Mouse (Mus musculus) ovary, postnatal 14 days (tissue): Measurements from ENCODE around the gene B230217C12Rik.
A peak's percentile ranks its signal among the peaks of the same experiment; 100 is the strongest.

Experiments used
- DNase-seq: peaks from one replicate; pipeline ENCODE4 v3.0.0; 2022; ENCODE audit warnings: low spot score

The B230217C12Rik gene

GRCm38 (mm10) chr11:97840539-97840954, at the start of gene B230217C12Rik:
Gene B230217C12Rik, plus strand, starts transcription at chr11:97840780.
- no peak for DNase-seq

GRCm38 (mm10) chr11:97793165-97793564, 47.4 kb upstream of the B230217C12Rik start:
- peak; percentile 52 for DNase-seq

DNA sequence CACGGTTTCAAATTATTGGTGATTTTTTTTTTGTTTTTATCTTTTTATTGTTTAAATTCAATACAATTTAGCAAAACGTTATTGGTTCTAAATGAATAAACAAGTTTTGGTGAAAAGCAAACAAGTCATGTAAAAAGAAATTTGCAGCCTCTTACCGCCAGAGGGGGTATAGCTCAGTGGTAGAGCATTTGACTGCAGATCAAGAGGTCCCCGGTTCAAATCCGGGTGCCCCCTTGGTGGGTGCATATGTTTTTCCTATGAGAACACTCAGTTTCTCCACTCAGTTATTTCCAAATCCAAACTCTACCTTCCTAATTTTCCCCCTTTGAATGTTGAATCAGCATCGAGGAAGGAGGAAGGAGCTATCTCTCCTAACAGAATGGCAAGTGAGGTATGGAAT, 43.7 kb upstream of the B230217C12Rik start:
- DNase-seq = peak; percentile 65

DNA sequence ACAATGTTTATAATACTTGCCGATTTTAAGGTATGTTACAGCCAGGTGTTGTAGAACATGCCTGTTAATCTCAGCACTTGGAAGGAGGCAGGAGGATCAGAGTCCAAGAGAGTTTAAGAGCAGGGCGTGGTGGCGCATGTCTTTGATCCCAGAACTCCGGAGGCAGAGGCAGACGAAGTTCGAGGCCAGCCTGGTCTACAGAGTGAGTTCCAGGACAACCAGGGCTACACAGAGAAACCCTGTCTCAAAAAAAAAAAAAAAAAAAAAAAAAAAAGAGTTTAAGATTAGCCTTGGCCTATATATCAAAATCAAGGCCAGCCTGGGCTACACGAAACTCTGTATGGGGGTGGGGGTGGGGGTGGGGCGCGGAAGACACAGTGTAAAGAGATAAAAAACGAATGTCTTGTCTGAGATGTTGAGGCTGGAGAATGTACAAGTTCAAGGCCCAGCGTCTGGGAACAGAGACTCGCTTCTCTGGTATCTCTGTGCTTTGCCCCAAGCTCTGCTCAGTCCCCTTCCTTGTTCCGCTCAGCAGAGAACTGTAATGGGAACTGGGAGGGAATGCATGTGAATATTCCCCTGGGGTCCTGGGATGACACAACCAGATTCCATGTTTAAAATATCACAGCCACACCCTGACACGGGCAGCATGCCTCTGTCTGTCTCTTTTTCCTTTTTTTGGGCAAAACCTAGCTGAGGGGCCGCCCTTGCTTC, 43.1 kb upstream of the B230217C12Rik start:
- DNase-seq = no peak

GRCm38 (mm10) chr11:97798083-97798435, 42.5 kb upstream of the B230217C12Rik start:
- DNase-seq = no peak

DNA sequence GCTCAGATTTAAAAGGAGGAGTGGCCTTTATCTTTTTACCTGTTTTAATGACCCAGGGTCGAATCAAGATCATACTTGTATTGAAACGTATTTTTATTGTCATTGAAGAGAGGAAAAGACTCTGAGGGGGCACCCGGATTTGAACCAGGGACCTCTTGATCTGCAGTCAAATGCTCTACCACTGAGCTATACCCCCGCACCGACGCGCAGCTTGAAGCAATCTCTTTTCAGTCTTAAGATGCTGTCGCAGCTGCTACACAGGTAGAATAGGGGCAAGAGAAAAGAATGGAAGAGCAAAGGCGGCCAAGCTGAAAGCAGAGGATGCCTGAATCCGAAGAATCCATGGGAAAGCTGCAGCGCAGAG, 41.8 kb upstream of the B230217C12Rik start, which contains the start of gene Lasp1:
Lasp1 (plus strand) TSS at position 219 of the 364 bp plus-strand sequence.
- peak; percentile 84 for DNase-seq

DNA sequence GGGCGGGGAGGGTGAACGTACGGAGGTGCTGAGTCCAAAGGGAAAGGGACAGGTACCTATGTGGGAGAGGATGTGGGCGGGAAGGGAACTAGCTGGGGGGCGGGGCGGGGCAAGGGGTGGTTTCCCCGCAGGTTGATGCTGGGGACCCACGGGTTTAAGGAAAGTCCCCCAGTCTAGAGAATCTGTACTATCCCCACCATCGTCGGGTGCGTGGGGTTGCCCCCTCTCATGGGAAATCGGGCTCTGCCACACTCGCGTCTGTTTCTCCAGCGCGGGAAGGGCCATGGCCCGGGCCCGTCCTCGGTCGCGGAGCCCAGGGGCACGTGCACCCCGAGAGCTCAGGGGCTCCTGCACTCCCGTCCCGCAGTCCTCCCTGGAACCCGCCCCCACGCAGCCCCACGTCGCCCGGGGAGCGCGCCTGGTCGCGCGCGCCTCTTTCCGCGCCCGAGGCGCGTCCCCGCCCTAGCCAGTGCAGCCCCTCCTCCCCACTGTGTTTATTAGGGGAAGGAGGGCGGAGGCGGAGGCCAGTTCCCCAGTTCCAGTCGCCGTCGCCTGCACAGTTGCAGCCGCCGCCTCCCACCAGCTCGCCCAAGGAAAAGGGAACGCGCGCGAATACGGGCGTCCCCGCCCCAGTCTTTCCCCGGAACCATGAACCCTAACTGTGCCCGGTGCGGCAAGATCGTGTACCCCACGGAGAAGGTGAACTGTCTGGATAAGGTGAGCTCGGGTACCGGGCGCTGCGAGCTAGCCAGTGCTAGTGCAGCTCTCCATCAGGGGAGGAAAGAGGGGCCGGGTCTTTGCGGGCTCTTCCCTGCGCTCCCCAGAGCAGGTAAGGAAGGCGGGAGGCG, 41.2 kb upstream of the B230217C12Rik start:
- peak; percentile 76 for DNase-seq

GRCm38 (mm10) chr11:97799994-97800690, 40.4 kb upstream of the B230217C12Rik start:
- peak; percentile 59 for DNase-seq

DNA sequence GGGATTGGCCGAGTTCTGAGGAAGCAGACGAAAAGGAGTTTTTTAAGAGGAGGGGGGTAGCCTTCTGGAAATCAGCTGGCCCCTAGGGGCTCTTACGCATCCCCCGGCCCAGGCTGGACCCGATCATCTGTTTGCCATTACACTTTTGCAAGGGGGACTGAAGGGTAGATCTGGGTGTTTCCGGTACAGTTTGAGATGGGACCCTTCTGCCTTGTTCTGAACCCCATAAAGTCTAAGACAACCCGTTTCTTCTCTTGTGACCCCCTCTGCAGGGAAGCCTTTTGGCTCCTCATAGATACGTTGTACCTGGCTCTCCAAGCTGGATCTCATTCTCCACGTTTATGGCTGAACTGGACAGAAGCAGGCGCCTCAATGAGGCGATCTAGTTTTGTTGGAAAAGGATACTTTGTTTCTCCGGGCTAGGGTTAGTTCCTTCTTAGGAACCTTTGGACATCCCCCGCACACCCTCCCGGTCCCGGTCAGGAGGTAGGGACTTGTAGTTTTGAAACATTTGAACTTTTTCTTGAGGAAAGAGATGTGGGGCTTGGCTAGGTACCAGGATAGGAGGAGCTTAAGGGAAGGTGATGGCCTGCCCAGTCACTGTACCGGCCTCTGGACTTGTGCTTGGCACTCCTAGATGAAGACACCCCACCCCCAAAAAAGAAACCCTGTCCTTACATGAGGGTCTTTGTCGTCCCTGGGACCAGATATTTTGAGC, 39.7 kb upstream of the B230217C12Rik start:
- no peak for DNase-seq

DNA sequence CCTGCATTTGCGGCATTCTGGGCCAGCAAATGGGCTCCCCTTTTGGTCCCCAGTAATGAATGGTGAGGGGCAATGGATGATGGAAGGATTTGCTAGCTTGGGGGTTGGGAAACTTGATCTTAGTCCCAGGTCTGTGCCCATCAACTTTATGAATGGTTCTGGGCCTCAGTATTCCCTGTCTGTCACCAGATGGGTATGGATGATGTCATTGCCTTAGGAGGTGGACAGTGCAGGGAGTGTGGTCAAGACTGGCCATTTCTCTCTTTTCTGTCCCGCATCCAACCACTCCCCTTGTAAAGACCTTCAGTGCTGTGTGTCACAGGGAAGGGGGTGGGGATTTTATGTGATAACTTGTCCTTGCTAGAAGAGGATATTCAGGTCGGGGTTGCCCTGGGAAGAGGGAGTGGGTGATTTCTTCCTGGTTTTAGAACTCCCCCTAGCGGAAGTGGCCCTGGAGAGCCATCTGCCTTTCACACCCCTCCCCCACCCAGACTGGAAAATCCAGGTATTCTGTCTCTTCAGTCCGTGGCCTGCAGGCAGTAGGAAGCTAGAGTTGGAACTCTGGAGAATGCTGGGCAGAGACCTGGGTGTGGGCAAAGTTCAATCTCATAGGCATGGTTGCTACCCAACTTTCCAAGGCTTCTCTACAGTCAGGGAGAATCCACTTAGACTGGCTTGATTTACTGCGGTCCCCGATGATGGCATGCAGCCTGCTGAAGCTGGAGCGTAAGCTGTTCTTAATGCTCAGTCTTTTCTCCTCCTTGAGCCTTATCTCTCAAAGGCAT, 39.0 kb upstream of the B230217C12Rik start:
- no peak for DNase-seq

DNA sequence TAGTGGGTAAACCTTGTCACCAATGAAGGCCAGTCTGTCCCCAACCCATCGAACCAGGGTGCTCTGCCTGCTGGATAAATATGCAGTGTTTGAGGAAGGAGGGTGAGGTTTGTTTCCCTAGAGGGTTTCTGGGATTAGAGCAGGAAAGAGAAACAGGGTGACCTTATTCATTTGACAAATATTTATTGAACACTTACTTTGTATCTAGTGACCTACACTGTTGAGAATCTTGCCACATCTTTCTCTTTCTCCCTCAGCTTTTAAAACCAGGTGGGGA, 38.4 kb upstream of the B230217C12Rik start:
- no peak for DNase-seq

DNA sequence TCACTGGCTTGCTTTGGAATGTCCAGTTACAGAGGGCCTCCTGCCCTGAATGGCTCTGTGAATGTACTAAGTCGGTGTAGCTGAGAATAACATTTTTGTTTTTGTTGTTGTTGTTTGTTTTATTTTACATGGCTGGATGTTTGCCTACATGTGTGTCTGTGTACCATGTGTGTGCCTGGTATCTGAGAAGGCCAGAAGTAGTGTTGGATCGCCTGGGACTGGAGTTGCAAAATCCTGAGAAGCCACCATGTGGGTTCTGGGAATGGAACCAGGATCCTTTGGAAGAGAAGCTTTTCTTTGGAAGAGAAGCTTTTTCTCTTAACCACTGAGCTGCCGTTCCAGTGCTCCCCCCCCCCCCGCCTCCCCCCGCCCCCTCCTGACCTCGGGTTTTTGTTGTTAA, 38.1 kb upstream of the B230217C12Rik start:
- no peak for DNase-seq

DNA sequence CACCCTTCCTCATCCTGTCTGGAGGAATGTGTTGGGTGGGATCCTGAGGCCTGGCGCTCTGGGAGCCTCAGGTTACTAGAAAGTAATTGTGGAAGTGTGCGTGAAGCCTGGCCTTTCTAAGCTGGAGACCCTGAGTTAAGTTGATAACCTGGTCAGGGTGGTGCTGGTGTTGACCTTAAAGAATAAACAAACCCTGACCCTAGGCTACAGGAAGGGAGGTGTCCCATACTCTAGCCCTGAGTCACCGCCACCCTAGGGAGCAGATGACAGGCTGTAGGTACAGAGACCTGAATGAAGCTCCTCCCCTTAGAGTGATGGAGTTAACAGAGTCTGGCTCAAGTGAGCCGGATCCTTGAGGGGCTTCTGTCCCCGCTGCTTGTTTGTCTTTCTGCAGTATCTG, 36.7 kb upstream of the B230217C12Rik start:
- no peak for DNase-seq

DNA sequence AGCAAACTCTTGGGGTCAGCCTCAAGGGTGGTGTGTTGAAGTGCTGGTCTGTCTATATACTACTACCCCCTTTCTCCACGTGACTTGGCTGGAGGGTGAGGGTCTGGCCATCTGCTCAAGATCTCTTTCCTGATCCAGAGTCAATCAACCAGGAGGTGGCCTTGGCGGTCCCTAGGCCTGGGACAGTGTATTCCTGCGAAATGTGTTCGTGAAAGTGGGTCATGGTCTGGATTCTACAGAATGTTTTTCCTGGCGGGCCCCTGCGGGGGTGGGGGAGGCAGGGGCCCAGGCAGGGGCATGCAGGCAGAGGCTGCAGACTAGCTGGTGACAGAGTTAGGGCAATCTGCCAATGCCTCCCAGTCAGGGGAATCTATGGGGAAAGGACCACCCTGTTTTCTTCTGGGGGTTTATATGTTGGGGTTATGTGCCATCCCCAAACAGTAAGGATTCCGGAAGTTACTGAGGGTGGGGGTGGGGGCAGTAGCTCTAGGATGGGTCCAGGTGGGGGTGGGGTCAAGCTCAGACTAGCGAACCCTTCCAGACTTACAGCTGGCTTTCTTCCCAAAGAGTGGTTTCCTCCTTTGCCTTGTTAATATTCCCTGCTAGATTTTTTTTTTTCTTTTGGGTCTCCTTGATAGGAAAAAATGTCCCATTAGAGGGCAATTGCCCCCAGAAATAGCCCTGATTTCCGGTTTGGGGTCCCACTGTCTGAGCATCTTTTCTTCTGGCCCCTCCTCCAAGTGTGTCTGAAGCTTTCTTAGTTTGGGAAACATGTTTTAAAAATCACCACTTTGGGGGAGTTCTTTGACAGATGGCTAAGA, 35.5 kb upstream of the B230217C12Rik start:
- no peak for DNase-seq

GRCm38 (mm10) chr11:97805662-97806612, 34.6 kb upstream of the B230217C12Rik start:
- DNase-seq = no peak

DNA sequence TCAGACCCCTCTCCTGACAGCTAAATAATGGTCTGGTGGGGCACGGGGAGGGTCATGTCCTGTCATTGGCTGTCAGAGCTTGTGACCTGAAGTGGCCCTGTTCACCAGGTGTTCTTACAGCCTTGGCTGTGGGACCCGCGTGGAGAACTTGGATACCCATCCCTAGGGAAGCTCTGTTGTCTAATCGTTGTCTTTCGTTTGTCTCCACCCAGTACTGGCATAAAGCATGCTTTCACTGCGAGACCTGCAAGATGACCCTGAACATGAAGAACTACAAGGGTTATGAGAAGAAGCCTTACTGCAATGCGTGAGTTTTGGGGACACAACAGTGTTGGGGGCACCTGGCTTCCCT, 34.0 kb upstream of the B230217C12Rik start:
- no peak for DNase-seq

GRCm38 (mm10) chr11:97807626-97808025, 33.0 kb upstream of the B230217C12Rik start:
- DNase-seq = no peak

GRCm38 (mm10) chr11:97808093-97808492, 32.5 kb upstream of the B230217C12Rik start:
- no peak for DNase-seq

GRCm38 (mm10) chr11:97808621-97809234, 31.9 kb upstream of the B230217C12Rik start:
- no peak for DNase-seq
